Mouse (Mus musculus) lung, adult 2 months (tissue): ENCODE measurements around the gene Parp11. TPM values are rescaled to one million over a fixed set of nuclear protein-coding genes. Genes with fewer than 3 reads are reported as not detected.

ENCODE experiments used
- DNase-seq: peaks from one replicate; pipeline ENCODE4 v3.0.0; 2022
- H3K4me1 ChIP-seq: fragments of 200-500 bp; 2 replicates; pipeline ENCODE4 v1.6.1; 2011; ENCODE audit warnings: low read length; ENCODE audit not compliant: control insufficient read depth, insufficient read depth
- H3K4me3 ChIP-seq: fragments of 200-500 bp; replicated peaks from 2 replicates; pipeline ENCODE3; 2011; ENCODE audit warnings: low read depth, mild to moderate bottlenecking, control low read depth, low read length; ENCODE audit errors: extremely low read depth
- CTCF ChIP-seq: fragments of 200-500 bp; IDR thresholded peaks from 2 replicates; pipeline ENCODE4 v1.5.1; 2011; ENCODE audit warnings: mild to moderate bottlenecking, low read length, control low read depth; ENCODE audit not compliant: insufficient read depth
- POLR2A ChIP-seq: fragments of 200-500 bp; IDR thresholded peaks from 2 replicates; pipeline ENCODE4 v1.6.1; 2011; ENCODE audit warnings: low read depth, mild to moderate bottlenecking, control low read depth, low read length, borderline replicate concordance; ENCODE audit errors: extremely low read depth
- whole genome bisulfite sequencing: fragments of 180-500 bp; shearing (Covaris S2); methylation state at CpG from one replicate; pipeline ENCODE4 v1.1.7; 2018; 5-methylcytosine and 5-hydroxymethylcytosine counted together
- polyA plus RNA-seq: library from polyadenylated mRNA; depleted of rRNA; stranded (reverse); fragments of >200 nt; gene quantifications from 2 replicates; pipeline ENCODE4 v1.2.3, GENCODE M21; 2012

Gene Parp11
- polyA plus RNA-seq, 1 experiment = 10.2 TPM

GRCm38 (mm10) chr6:127444466-127444865 lies 2.2 kb upstream of the Parp11 start:
- TF ChIP-seq POLR2A (no peak), CTCF (no peak)
- Histone ChIP-seq H3K4me3 (no peak overlapping the region), H3K4me1 (peaks cover 11% of the 10 kb centered on the region)
- no peak for DNase-seq
- WGBS = 60% methylated on average over 4 of the region's 4 CpGs

- no peak overlapping the region for H3K4me3 ChIP-seq
- H3K4me1 ChIP-seq = peaks cover 11% of the 10 kb centered on the region
- no peak for DNase-seq
- TF ChIP-seq CTCF (no peak), POLR2A (no peak)
- WGBS = 46% methylated on average over 10 of the region's 10 CpGs
Observed at GRCm38 (mm10) chr6:127447686-127448460, 1.2 kb downstream of the Parp11 start.

GRCm38 (mm10) chr6:127448869-127449268 lies 2.2 kb downstream of the Parp11 start:
- DNase-seq = no peak
- TF ChIP-seq CTCF (no peak), POLR2A (no peak)
- Histone ChIP-seq H3K4me3 (no peak overlapping the region), H3K4me1 (peaks cover 11% of the 10 kb centered on the region)
- WGBS = 61% methylated on average over 2 of the region's 2 CpGs

GRCm38 (mm10) chr6:127449531-127450422 lies 3.1 kb downstream of the Parp11 start:
- DNase-seq = no peak
- Histone ChIP-seq H3K4me1 (peaks cover 11% of the 10 kb centered on the region), H3K4me3 (no peak overlapping the region)
- TF ChIP-seq CTCF = no peak
- no peak for TF ChIP-seq POLR2A
- WGBS = 43% methylated on average over 10 of the region's 10 CpGs

- under 1% methylated on average over 70 of the region's 70 CpGs for WGBS
- Histone ChIP-seq H3K4me1 (no peaks in the 10 kb centered on the region), H3K4me3 (peak overlapping the region; percentile 98)
- peak; percentile 95 for DNase-seq
- TF ChIP-seq POLR2A (peak; percentile 80; the same call in 1 of the 2 replicates), CTCF (no peak)
Observed at GRCm38 (mm10) chr6:127453407-127454343, 7.0 kb downstream of the Parp11 start.

- peak overlapping the region; percentile 98 for H3K4me3 ChIP-seq
Observed at GRCm38 (mm10) chr6:127454344-127454707, 7.7 kb downstream of the Parp11 start.

GRCm38 (mm10) chr6:127454809-127455208 lies 8.2 kb downstream of the Parp11 start:
- H3K4me3 ChIP-seq = no peak overlapping the region
- WGBS = 72% methylated on average over 6 of the region's 6 CpGs
- no peak for DNase-seq
- no peaks in the 10 kb centered on the region for H3K4me1 ChIP-seq
- TF ChIP-seq CTCF (no peak), POLR2A (no peak)

More at GRCm38 (mm10) chr6:127454344-127454707, 7.7 kb downstream of the Parp11 start:
- no peak for DNase-seq
- no peak for TF ChIP-seq POLR2A
- no peak for TF ChIP-seq CTCF
- no peaks in the 10 kb centered on the region for H3K4me1 ChIP-seq
- 25% methylated on average over 10 of the region's 10 CpGs for WGBS

GRCm38 (mm10) chr6:127455440-127455839 lies 8.8 kb downstream of the Parp11 start:
- 97% methylated on average over 4 of the region's 4 CpGs for WGBS
- no peak for DNase-seq
- TF ChIP-seq CTCF = no peak
- no peak for TF ChIP-seq POLR2A
- Histone ChIP-seq H3K4me3 (no peak overlapping the region), H3K4me1 (no peaks in the 10 kb centered on the region)

GRCm38 (mm10) chr6:127456769-127457168 lies 10.1 kb downstream of the Parp11 start:
- Histone ChIP-seq H3K4me3 (no peak overlapping the region), H3K4me1 (no peaks in the 10 kb centered on the region)
- TF ChIP-seq CTCF (no peak), POLR2A (no peak)
- DNase-seq = no peak
- 91% methylated on average over 2 of the region's 2 CpGs for WGBS
